Mouse (Mus musculus) layer of hippocampus, adult 8-10 months (tissue): Measurements from ENCODE around the gene Reps2. TPM values are rescaled to one million over a fixed set of nuclear protein-coding genes. Genes with fewer than 3 reads are reported as not detected.

Source experiments
- total RNA-seq, 4 experiments: library from RNA; stranded (reverse); gene quantifications; 2 replicates each; pipeline ENCODE4 v1.2.4; 2022

The Reps2 gene
- total RNA-seq, 4 experiments from 2014 or later, result 127 to 163 (median 150) TPM

Other genes with a start within 250 kb of the Reps2 start
- 100 to 1,000 TPM; 148 to 170 (median 161) TPM for gene Rbbp7, start 116.8 kb upstream of the Reps2 start, total RNA-seq
- 10 to 100 TPM; 18.5 to 26.1 (median 23.3) TPM for gene Txlng, start 185.8 kb upstream of the Reps2 start, total RNA-seq
- gene Syap1, start 244.8 kb upstream of the Reps2 start, total RNA-seq, result 10 to 100 TPM; 29.6 to 31.8 (median 30.2) TPM